Mouse (Mus musculus): ENCODE results near the gene Plac9b.
"Not testable (repeated sequence)": the region's sequence is repeated elsewhere in the genome, so short reads cannot be mapped to it uniquely, and the experiment has no call there.

The Plac9b gene

DNA sequence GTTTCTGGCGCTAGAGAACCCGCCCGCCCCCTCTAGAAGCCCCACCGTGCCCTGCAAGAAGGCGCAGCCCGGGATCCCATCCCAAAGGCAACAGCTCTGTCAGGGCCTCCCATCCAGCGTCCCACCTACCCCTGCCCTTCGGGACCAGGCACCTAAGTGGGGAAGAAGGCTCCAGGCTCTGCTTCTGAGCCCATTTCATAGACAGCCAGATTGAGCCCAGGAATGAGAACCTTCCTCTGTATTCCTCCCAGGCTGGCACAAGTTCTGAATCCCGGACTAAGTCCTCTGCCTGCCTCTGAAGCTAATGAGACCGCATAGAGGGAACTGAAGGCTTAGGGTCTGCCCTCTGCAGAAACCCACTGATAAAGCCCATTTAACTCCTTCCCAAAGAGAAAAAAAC is at the start of gene Plac9b:
Gene Plac9b (minus strand): TSS at position 101 of the 400 bp plus-strand sequence.
- DNase-seq (ENCODE audit: inconsistent age in 2 of 2, low spot score in 1 of 2) = not testable (repeated sequence)

DNA sequence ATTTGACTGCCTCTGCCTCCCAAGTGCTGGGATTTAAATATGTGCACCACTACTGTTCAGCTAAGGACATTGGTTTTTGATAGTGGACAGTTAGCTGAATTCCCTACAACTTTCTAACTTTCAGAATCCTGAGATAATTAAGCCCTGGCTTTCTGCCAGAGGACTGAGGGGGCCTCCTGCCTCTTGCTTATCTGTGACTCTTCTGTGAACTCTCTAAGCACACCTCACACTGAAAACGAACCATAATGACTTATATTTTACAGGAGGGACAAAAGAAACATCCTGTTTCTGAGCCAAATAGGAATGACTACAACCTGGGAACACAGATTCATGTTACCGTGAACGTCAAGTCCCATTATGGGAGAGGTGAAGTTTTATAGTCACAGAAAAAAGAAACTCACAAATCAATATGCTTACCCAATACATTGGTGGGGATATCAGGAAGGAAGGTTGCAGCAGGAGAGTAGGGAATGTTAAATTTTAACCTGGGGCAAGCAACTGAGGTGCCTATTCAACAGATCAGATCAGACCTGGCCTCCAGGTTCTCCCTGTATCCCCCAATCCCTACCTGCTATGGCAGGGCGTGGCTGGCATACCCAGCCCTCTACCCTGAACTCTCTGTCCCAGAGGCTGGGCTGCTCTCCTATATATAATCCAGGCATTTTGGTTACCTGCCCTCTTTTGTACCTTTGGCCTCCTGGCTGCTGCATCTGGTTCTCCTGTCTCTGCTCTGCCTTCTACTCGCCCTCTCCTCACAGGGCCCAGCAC is 34.1 kb upstream of the Plac9b start:
- not testable (repeated sequence) for DNase-seq (ENCODE audit: inconsistent age in 2 of 2, low spot score in 1 of 2)

DNA sequence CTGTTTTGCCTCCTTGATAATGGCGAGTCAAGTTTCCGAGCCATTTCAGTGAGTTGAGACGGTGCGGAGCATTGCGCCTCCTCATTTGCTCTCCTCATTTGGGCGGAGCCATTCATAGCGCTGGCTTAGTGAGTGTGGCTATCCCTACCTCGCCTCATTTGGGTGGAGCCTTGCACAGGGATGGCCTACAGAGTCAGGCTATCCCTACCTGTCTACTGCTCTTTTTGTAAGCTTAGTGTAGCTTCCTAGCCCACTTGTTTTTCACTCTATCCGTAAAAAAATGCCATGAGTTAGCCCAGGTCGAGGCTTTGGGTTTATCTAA is 24.6 kb upstream of the Plac9b start, which contains the start of gene Tmem254b:
Gene Tmem254b (minus strand): TSS at position 116 of the 322 bp plus-strand sequence.
- not testable (repeated sequence) for DNase-seq (ENCODE audit: inconsistent age in 2 of 2, low spot score in 1 of 2)

DNA sequence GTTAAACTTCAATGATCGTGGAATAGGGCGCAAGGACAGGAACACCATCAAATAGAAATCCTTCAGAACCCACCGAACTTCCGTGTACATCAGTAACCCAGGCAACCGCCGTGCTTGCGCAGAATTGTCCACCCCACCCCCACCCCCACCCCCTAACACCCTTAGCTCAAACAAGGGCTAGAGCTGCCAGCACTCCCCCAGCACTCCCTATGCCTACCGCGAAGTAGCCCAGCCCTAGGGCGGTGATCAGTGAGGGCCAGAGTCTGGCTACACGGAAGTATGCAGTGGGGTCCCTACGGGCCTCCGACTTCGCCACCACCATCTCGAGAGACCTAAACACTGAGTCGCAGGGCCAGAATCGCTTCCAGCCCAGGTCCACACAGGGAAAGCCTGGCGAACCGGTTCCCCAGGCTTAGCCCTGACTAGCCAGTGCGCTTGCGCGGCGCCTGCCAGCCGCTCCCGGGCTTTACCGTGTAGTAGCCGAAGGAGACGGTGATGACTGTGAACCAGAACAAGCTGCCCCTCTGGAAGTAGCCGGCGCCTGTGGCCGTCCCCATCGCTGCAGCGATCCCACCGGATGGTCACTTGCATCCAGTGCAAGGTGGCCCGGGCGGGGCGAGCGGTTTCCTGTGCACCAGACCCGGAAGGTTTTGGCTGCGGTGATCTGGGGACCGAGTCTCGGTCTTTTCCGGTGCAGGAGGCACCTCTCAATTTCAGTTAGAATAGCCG is 24.1 kb upstream of the Plac9b start:
- not testable (repeated sequence) for DNase-seq (ENCODE audit: inconsistent age in 2 of 2, low spot score in 1 of 2)

DNA sequence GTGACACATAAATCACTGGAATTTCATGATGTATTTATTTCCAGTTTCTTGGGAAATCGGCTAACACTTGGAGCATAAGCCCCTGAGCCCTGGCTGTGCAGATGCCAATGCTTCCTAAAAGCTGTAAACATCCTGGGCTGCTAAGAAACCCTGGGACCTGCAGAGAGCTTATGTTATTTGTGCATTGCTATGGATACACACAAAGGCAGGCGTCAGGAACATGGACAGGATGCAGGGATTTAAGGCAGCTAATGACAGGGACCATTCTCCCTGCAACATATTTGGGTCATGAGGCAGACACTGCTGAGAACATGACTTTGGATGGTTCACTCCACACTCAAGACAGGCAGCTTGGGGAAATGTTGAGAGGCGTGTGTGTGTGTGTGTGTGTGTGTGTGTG is 15.6 kb upstream of the Plac9b start:
- not testable (repeated sequence) for DNase-seq (ENCODE audit: inconsistent age in 2 of 2, low spot score in 1 of 2)

DNA sequence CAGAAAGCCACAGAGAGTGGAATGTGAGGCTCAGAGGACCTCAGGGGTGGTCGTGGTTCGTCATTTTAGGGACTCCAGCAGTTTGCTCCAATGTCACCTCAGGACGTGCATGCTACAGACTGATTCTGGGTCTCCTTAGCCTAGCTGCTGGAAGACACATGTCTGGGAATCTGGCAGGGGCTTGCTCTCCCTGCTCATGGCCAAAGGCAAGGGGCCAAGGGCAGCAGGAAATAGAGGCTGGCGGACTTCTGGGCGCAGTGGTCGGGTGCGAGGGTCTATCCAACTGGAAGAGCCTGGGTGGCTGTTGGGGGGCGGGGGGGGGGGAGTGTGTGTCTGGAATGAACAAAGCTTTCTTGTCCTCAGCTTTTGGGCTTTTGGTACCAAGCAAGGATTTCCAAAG is 6.1 kb upstream of the Plac9b start:
- DNase-seq (ENCODE audit: inconsistent age in 2 of 2, low spot score in 1 of 2) = not testable (repeated sequence)

DNA sequence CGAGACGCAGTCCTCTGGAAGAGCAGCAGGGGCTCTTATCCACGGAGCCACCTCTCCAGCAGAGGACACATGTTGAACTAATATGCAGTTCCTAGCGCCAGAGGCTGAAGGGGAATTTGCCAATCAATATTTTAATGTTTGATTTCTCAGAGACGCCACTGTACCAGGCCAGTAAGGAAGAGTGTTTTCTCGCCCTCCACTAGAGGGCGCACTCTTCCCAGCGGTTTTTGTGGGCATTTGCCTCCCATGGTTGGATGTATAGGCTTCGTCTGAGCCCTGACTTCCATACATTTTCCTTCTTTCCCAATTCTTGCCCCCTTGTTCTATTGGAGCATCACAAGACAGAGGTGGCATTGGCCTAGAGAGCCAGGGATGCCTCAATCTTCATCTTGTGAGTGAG is 4.4 kb upstream of the Plac9b start:
- not testable (repeated sequence) for DNase-seq (ENCODE audit: inconsistent age in 2 of 2, low spot score in 1 of 2)

DNA sequence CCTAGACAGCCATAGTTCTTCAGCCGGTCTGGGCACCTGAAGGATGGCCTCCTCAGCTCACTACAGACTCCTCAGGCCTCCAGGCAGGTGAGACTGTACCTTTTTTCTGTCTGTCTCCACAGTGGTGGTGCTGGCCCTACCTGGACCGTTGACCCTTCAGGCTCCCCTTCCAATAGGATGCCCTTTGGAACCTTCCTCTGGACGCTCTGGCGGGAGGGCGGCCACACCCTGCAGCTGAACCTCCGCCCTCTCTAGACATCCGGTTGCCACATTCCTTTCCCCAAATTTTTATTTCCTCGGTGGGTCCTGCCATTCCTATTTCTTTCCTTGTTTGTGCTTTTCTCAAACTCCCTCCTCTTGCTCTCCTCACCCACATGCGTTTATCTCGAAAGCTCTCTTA is 620 bp downstream of the Plac9b start:
- DNase-seq (ENCODE audit: inconsistent age in 2 of 2, low spot score in 1 of 2) = not testable (repeated sequence)

DNA sequence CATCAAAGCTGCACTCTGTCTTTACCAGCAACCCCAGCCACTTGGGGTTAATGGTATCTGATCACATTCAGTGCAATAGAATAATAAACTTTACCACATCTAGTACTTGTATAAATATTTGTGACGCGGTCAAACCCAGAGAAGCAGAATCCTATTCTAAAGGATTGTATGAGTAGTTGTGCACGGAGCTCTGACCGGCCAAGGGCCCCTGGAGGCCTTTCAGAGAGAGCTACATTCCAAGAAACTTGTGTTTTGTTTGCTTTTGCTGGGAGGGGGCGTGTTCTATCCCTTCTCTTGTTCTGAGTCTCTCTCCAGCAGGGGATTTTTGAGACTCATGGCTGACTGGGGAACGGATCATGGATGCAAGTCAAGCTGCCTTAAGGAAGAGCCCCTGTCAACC is 7.3 kb downstream of the Plac9b start:
- not testable (repeated sequence) for DNase-seq (ENCODE audit: inconsistent age in 2 of 2, low spot score in 1 of 2)

DNA sequence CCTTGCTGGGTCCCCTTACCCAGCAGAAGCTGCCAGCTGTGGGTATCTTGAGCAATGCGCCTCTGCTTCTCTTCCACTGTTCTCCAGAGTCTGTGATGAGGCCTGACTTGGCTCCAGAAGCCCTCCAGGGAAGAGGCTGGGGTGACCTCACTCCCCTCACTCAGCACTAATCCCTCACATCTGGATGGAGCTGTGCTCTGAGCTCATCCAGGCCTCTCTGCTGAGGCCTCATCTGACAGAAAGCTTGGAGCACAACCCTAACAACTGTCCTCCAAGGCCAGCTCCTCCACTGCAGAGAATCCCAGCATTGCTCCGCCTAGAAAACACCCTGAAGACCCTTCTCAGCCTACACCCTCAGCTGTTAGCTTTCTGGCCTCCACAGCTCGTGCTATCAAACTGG is 8.3 kb downstream of the Plac9b start:
- DNase-seq (ENCODE audit: inconsistent age in 2 of 2, low spot score in 1 of 2) = not testable (repeated sequence)

DNA sequence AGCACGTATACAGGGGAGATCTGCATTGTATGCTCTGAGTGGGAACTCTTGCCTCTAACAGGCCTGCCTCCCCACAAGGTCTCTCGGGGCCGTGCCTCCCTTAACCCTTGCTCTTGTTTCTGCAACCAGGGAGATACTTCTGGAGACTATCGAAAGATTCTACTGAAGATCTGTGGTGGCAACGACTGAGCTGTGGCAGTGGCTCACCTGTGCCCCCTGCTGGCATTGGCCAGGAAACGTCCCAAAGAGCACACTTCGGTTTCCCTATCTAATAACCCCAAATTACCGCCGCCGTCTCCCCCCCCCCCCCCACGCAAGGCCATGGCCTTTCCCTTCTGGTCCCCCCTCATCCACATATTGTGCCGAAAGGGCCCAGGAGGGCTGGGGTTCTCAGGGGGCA is 17.0 kb downstream of the Plac9b start:
- DNase-seq (ENCODE audit: inconsistent age in 2 of 2, low spot score in 1 of 2) = not testable (repeated sequence)

DNA sequence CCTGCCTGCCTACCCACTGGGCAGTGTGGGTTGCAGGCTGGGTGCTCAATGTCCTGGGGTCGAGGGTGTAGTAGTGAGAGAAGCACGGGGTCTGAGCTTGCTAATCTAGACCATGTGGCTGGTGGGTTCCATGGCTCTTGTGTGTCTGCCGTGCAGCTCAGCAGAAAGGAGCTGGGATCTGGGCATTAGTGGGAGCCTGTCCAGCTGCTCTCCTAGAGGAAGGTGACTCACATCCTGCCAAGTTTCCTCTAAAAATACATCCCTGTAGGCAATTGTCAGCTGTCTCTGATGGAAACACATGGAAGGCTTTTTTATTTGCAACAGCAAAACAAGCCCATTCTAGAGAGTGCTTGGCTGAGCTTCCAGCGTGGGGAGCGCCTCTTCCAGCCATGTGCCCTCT is 19.9 kb downstream of the Plac9b start:
- DNase-seq (ENCODE audit: inconsistent age in 2 of 2, low spot score in 1 of 2) = not testable (repeated sequence)

DNA sequence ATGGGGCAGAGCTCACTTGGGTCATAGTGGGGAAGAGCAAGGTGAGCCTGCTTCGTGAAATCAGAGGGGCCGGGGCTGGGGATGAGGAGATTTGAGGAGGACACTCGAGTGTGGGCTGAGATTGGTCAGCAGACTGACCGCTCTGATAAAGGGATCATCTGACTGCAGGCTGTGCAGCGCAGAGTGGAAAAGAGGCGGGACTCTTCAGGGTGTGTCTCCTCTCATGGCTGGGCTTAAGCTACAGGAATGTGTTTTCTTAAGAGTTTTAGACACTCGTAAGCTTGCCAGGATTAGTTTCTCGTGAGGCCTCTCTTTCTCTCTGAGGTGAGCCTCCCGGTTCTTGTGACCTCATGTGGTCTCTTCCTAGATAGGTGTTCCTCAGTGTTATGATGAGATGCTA is 21.1 kb downstream of the Plac9b start:
- not testable (repeated sequence) for DNase-seq (ENCODE audit: inconsistent age in 2 of 2, low spot score in 1 of 2)

DNA sequence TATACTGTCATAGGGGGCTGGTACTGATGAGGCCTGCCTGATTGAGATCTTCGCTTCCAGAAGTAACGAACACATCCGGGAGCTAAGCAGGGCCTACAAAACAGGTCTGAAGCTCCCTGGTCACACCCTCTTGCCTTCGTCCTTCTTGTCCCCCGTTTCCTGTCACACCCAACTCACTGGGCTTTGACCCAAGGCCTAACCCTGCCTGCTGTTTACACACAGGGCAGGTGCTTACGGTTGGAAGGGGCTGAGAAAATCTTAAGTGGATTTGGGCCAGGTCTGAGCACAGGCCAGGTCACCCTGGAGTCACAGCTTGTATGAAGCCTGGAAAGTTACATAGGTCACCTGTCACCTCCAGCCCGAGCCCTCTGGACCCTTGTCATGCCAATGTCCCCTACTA is 26.2 kb downstream of the Plac9b start:
- not testable (repeated sequence) for DNase-seq (ENCODE audit: inconsistent age in 2 of 2, low spot score in 1 of 2)

DNA sequence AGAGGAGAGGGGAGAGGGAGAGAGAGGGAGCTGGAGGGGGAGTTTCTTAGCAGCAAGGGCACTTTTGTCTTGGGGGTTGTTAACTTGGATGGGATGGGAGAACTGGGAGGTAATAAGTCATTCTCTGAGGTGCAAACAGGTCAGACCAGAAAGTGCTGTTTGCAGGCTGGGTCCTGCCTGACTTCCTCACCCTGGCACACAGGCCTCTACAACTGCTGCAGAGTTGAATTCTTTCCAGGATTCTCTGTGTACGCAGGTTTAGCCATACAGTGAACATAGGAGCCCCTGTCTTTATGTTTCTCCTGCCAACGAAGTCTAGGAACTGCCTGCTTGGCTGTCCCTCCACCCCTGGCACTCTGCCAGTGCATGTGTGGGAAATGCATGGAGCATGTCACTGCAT is 35.2 kb downstream of the Plac9b start:
- DNase-seq (ENCODE audit: inconsistent age in 2 of 2, low spot score in 1 of 2) = not testable (repeated sequence)

DNA sequence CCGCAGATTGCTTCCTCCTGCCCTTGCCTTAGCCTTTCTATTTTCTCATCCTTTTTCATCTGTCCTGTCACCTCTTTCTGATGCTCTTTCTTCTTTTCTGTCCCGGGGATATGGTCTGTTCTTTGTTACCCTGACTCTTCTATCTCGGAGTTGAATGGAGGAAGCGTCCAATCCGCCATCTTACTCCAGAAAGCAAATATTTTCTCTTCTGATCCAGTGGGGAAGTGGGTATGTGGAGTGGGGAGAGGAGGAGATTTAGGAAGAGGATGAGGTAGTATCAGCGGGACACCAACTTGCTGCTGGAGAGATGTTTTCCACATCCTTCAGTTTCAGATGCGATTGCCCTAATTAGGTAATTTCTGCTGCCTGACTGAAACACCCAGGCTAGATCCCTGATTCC is 63.2 kb downstream of the Plac9b start:
- not testable (repeated sequence) for DNase-seq (ENCODE audit: inconsistent age in 2 of 2, low spot score in 1 of 2)

DNA sequence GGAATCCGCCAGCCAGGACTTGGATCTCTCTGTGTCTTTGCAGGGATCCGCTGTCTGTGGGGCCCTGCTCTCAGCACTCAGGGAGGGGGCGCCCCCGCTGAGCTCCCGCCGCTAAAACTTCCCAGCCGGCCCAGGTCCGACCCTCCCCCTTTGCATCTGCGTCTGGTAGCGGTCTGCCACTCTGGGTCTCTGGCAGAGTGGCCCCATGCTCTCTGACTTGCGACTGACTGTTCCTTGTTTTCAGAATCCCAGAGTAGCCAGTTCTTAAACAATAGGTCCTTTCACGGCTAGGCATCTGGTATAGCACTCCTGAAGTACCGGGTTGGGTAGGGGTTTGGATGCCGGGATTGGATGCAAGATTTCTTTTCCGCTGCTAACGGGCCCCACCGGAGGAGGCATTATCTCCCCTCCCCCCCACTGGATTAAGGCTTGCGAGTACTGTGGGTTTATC is 63.7 kb downstream of the Plac9b start:
- not testable (repeated sequence) for DNase-seq (ENCODE audit: inconsistent age in 2 of 2, low spot score in 1 of 2)

DNA sequence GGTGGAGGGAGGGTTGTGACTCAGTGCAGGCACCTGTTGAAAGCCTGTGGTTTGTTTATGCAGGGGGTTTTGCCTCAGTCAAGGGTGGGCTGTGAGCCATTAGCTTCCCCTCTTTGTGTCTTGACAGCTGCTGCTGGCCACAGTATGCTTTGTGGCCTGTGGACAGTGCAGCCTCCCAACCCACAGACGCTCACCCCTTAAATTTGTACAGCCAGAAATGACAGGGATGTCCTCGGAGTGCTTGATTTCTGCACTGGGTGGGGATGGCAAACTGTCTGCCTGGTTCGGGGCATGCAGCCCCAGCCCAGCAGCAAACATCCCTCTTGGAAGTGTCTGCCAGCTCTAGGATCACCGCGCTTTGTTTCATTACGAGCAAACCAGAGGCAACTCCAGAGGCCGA is 64.1 kb downstream of the Plac9b start, which contains the start of gene Duxbl2:
Gene Duxbl2 (plus strand): TSS at position 200 of the 400 bp plus-strand sequence.
- DNase-seq (ENCODE audit: inconsistent age in 2 of 2, low spot score in 1 of 2) = not testable (repeated sequence)

All from adrenal gland, adult (tissue).